Mouse (Mus musculus): ENCODE measurements around the gene Tmem141.
A peak's percentile ranks its signal among the peaks of the same experiment; 100 is the strongest.

The Tmem141 gene

GRCm38 (mm10) chr2:25621229-25622200, at the start of gene Tmem141:
Gene Tmem141, minus strand, starts transcription at chr2:25622005.
- DNase-seq, result peak; percentile 93 to 96

GRCm38 (mm10) chr2:25666516-25666915, 44.7 kb upstream of the Tmem141 start:
- DNase-seq, result no peak

DNA sequence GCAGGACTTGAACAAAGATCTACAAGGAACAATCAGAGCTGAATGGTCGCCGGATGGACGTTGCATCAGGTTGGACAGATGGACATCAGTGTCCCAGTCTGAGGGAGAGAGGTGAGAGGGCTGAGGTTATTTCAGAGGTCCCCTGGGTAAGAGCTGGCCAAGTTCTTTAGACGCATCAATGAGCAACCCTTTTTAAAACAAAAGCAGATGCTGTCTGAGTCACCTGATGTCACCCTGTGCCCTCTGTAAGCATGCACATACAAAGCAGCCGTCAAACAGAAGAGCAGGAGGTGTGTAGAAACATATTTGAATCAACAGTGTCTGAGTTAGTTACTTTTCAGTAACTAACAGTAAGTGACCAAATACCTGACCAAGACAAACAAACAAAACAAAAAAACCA, 42.3 kb upstream of the Tmem141 start:
- DNase-seq, result no peak

DNA sequence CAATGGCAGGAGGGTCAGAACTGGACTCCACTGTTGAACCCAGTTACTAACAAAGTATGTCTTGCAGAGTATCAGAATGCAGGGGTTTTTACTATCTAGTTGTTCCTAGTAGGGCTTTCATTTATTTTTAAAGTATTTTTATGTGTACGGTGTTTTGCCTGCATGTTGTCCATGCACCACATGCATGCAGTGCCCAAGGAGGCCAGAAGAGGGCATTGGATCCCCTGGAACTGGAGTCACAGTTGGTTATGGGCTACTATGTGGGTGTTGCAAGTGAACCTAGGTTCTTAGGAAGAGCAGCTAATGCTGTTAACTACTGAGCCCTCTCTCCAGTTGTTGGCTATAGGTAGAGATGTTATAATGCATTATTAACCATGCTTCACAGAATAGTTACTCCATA, 41.7 kb upstream of the Tmem141 start:
- peak; percentile 18 to 27 for DNase-seq

- DNase-seq, result no peak
Observed at GRCm38 (mm10) chr2:25661245-25661970, 39.6 kb upstream of the Tmem141 start.

- no peak for DNase-seq
Observed at GRCm38 (mm10) chr2:25660279-25660678, 38.5 kb upstream of the Tmem141 start.

DNA sequence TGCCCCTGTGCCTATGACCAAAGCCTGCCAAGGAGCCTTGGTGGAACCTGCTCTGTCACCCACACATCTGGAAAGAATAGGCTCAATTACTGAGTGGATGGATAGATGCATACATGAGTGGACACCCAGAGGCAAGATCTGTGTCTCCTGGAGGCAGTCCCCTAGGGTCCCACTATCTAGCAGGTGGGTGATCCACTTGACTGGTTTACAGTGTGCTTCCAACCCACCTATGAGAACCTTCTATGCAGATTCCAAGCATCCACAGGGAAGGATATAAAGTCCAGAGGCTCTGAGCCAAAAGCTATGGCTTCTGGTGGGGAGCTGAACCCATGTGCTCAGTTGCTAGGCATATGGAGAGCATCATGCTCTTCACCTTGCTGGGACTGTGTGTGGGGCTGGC, 35.8 kb upstream of the Tmem141 start, which contains the start of gene Lcn5:
Gene Lcn5, plus strand, starts transcription at position 301 of the 400 bp plus-strand sequence.
- no peak for DNase-seq

GRCm38 (mm10) chr2:25657246-25657645, 35.4 kb upstream of the Tmem141 start:
- no peak for DNase-seq

- peak; percentile 12 to 32 for DNase-seq
Observed at GRCm38 (mm10) chr2:25656691-25657090, 34.9 kb upstream of the Tmem141 start.

DNA sequence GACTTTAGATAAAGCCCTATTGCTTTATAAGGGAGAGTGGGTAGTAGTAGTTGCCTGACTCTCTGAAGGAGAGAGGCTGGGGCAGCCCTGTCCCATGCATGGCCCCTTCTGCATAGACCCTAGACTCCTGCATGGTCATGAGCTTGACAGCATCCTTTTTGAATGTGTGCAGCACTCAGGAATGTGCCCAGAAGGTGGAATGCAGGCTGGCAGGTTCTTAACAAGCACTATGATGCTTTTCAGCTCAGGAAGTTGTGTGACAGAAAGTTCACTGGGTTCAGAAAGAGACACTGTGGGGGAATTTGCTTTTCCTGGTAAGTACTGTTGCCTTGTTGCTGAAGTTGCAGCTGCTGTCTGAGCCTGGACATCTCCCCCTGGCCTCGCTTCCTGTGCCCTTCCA, 32.7 kb upstream of the Tmem141 start:
- DNase-seq, result no peak

- peak in 1 of 2 experiments; percentile 9 for DNase-seq
Observed at GRCm38 (mm10) chr2:25652902-25653301, 31.1 kb upstream of the Tmem141 start, which contains the start of gene Lcn8. Gene Lcn8, plus strand, starts transcription at chr2:25653120.

DNA sequence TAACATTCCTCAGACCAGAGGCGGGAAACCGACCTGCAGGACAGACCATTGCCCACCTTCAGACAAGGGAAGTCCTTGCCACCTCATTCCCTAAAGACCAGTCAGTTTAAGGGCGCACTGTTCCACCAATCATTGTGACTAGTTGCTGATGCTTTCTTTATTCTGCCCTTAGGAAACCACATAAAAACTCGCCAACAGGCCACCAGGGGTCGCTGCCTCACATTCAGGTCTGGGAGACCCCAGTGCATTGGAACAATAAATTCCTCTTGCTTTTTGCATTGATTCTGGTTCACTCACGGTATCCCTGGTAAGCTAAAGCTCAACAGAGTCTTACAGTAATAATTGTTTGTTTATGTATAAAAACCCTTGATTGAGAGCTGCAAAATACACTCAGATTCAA, 18.1 kb upstream of the Tmem141 start:
- peak; percentile 14 to 15 for DNase-seq

GRCm38 (mm10) chr2:25634046-25634445, 12.2 kb upstream of the Tmem141 start:
- no peak for DNase-seq

- DNase-seq, result no peak
Observed at GRCm38 (mm10) chr2:25633616-25634015, 11.8 kb upstream of the Tmem141 start.

DNA sequence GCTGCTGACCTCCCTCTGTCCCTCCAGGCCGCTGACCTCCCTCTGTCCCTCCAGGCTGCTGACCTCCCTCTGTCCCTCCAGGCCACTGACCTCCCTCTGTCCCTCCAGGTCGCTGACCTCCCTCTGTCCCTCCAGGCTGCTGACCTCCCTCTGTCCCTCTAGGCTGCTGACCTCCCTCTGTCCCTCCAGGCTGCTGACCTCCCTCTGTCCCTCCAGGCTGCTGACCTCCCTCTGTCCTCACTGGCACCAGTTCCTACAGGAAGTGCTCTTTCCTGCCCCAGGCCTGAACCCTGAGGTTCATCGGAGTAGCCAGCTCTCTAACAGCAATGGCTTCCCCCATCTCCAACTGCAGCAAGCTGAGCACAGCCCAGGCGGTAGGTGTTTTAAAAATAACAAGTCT, 6.9 kb upstream of the Tmem141 start:
- no peak for DNase-seq

- DNase-seq, result no peak
Observed at GRCm38 (mm10) chr2:25627811-25628210, 6.0 kb upstream of the Tmem141 start, which contains the start of gene Fcna. Gene Fcna, minus strand, starts transcription at chr2:25628030.

GRCm38 (mm10) chr2:25625986-25626385, 4.2 kb upstream of the Tmem141 start:
- no peak for DNase-seq

GRCm38 (mm10) chr2:25620852-25621228, 965 bp downstream of the Tmem141 start:
- DNase-seq, result no peak

DNA sequence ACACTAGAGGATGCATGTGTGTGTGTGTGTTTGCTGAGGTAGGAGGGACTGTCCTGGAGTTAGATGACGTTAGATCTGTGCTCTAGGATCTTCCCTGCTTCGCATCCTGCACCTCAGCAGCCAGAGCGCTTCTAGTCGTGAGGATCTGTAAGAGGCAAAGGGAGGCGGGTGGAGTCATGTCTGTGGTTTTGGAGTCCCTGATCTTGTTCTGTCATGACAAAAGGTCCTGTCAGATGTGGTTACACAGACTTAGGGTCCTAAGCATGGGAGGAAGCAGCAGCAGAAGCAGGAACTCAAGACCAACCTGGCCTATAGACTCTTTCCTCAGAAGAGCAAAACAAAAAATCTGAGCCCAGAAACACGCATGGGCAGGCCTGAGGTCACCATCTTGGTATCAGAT, 1.4 kb downstream of the Tmem141 start:
- no peak for DNase-seq

GRCm38 (mm10) chr2:25617578-25617977, 4.2 kb downstream of the Tmem141 start, which contains the start of gene Ccdc183:
Gene Ccdc183, minus strand, starts transcription at chr2:25617678.
- no peak for DNase-seq

- DNase-seq, result no peak
Observed at GRCm38 (mm10) chr2:25616398-25616797, 5.4 kb downstream of the Tmem141 start.

GRCm38 (mm10) chr2:25608671-25609070, 13.1 kb downstream of the Tmem141 start:
- DNase-seq, result no peak

Data from lung, adult 18-20 months (tissue).